Mouse (Mus musculus): ENCODE results near the gene Elp5. TPM values are rescaled to one million over a fixed set of nuclear protein-coding genes. Genes with fewer than 3 reads are reported as not detected.
"Not testable (repeated sequence)": the region's sequence is repeated elsewhere in the genome, so short reads cannot be mapped to it uniquely, and the experiment has no call there.

The Elp5 gene
- total RNA-seq, 2 experiments from 2014 or later, result 45.8 to 50.7 TPM

DNA sequence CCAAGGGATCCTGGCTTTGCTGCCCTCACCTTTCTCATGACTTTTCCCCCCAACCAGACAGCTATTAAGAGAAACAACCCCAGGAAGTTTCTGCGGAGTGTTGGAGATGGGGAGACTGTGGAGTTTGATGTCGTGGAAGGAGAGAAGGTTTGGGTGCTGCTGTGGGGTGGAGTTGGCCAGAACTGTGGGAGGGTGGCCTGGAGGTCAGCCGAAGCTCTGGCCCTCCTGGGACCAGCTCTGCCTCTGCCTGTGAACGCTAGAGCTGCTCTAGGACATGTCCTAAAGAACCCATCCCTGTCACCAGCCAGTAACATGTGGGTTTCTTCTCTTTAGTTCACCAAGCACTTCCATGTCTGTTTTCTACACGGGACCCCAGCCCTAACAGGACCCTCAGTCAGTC, 43.1 kb downstream of the Elp5 start:
- no peak for ATAC-seq (replicated peaks; ENCODE audit: low FRiP score, poor library complexity, severe bottlenecking)

GRCm38 (mm10) chr11:69938401-69938979, 43.8 kb downstream of the Elp5 start:
- no peak for ATAC-seq (replicated peaks; ENCODE audit: low FRiP score, poor library complexity, severe bottlenecking)

GRCm38 (mm10) chr11:69937834-69938233, 44.5 kb downstream of the Elp5 start:
- ATAC-seq (replicated peaks; ENCODE audit: low FRiP score, poor library complexity, severe bottlenecking), result no peak

DNA sequence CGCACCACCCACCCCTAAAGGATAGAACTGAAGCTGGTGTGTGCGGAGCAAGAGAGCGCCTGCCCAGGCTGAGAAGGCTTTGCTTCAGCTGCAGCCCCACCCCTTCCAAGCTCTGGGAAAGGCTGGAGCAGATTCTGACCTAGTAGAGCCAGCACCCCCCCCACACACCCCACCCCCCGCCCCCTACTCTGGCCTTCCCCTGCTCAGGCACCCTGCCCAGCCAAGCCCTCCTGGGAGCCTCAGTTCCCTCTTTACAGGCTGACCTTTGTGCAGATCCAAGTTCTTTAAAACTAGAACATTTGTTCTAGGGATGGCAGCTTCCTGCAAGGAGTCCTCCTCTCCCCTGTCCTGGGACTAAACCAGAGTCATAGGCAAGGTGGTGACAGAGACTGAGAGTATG, 44.9 kb downstream of the Elp5 start:
- no peak for ATAC-seq (replicated peaks; ENCODE audit: low FRiP score, poor library complexity, severe bottlenecking)

- ATAC-seq (replicated peaks; ENCODE audit: low FRiP score, poor library complexity, severe bottlenecking), result no peak
These were observed 45.5 kb downstream of the Elp5 start for GRCm38 (mm10) chr11:69936714-69937347.

GRCm38 (mm10) chr11:69936156-69936555, 46.2 kb downstream of the Elp5 start:
- no peak for ATAC-seq (replicated peaks; ENCODE audit: low FRiP score, poor library complexity, severe bottlenecking)

GRCm38 (mm10) chr11:69935137-69935879, 47.0 kb downstream of the Elp5 start, which contains the start of gene Ybx2:
TSS of gene Ybx2 (plus strand) at chr11:69935796.
- peak; percentile 77 for ATAC-seq (replicated peaks; ENCODE audit: low FRiP score, poor library complexity, severe bottlenecking)

DNA sequence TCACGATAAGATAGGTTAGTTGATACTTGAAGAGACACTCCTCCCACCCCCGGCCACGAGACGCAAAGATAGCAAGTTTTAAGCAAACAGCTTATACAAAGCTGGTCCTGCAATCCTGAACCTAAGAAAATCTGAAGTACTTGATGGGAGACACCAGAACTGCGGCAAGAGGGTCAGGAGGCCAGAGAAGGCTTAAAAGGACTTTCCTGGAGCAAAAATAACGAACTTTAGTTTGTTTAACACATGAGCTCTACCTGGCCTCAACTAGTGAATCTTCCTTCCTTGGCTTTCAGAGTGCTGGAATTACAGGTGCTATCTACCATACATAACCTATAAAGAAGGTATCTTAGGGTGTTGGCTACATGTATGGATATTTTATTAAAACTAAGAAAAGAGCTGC, 47.6 kb downstream of the Elp5 start:
- ATAC-seq (replicated peaks; ENCODE audit: low FRiP score, poor library complexity, severe bottlenecking), result peak; percentile 0; the same call in 1 of the 2 replicates

DNA sequence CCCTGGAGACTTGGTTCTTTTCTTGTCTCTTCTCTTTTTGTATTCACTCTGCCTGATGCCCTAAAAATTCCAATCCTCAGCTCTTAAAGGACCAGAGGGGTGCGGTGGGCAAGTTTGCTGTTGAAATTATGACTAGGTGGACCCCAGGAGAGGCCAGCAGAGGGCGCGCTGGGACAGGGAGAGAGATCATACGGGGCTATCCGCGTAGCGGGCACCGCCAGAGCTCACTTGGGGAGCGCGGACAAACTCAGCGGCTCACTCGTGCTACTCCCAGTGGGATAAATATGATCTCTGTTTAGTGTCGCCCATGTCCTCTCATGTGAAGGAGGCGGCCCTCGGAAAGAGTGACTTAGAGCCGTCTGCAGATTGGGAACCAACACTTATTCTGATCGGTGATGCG, 48.1 kb downstream of the Elp5 start:
- ATAC-seq (replicated peaks; ENCODE audit: low FRiP score, poor library complexity, severe bottlenecking), result peak; percentile 81

DNA sequence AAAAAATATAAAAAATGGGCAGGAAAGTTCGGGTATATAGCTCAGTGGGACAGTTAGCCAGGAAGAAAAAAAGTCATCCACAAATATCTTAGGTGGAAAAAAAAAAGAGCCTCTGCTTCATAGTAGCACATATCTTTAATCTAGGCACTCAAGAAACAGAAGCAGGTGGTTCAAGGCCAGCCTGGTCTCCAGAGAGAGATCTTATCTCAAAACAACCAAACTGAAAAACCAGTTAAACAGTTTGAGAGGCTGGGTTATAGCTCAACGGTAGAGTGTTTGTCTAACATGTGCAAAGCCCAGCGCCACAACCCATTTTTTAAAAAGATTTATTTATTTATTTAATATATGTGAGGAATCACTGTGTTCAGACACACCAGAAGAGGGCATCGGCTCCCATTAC, 49.3 kb downstream of the Elp5 start:
- no peak for ATAC-seq (replicated peaks; ENCODE audit: low FRiP score, poor library complexity, severe bottlenecking)

DNA sequence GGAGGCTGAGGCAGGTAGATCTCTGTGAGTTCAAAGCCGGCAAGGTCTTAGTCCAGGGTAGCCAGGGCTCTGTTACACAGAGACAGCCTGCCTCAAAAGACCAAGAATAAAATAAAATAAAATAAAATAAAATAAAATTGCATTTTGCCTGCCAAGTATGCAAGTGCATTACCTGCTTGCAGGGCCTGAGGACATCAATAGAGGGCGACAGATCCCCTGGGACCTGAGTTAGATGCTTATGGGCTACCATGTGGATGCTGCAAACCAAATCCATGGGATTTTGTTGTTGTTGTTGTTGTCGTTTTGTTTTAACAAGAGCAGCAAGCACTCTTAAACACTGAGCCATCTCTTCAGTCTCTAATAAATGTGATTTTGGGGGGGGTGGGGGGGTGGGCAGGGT, 50.1 kb downstream of the Elp5 start:
- ATAC-seq (replicated peaks; ENCODE audit: low FRiP score, poor library complexity, severe bottlenecking), result no peak

GRCm38 (mm10) chr11:69931769-69932168, 50.5 kb downstream of the Elp5 start:
- ATAC-seq (replicated peaks; ENCODE audit: low FRiP score, poor library complexity, severe bottlenecking), result no peak

DNA sequence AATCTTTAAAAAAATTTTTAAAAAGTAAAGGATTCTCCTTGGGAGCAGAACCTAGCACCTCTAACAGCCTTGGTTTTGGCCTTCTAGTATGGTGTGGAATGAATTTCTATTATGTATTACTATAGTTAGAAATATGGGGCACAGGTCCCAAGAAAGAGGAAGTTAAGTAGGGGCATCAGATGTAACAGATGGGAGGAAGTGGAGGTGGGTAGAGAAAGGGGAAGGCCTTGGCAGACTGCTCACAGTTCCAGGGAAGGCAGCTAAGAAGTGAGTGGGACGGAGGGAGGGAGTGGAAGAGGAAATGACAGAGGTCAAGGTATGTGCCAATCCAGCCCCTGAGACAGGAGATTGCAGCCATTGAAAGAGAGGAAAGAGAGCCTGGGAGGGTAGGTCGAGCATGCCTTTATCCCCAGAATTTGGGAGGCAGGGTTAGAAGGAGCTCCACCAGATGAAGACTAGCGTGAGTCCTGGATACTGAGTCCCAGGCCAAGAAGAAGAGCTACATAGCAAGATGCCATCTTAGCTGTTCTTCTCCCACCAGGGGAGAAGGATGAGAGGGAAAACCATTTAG, 51.3 kb downstream of the Elp5 start:
- no peak for ATAC-seq (replicated peaks; ENCODE audit: low FRiP score, poor library complexity, severe bottlenecking)

- ATAC-seq (replicated peaks; ENCODE audit: low FRiP score, poor library complexity, severe bottlenecking), result not testable (repeated sequence)
These were observed 52.1 kb downstream of the Elp5 start for GRCm38 (mm10) chr11:69930176-69930575.

- no peak for ATAC-seq (replicated peaks; ENCODE audit: low FRiP score, poor library complexity, severe bottlenecking)
These were observed 52.6 kb downstream of the Elp5 start for GRCm38 (mm10) chr11:69929712-69930111.

DNA sequence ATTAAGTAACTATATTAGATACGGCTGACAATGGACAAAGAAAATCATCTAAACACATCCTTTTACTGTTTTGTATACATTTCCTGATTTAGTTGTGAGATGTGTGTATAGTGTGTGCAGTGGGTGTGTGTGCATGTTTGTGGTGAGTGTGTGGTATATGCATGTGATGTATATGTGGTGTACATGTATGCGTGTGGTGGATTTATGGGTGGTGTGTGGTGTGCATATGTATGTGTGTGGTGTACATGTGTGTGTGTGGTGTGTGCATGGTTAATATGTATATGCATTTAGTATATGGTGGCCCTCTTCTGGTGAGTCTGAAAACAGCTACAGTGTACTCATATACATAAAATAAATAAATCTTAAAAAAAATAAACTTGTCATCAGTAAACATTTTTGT, 54.8 kb downstream of the Elp5 start:
- ATAC-seq (replicated peaks; ENCODE audit: low FRiP score, poor library complexity, severe bottlenecking), result no peak

GRCm38 (mm10) chr11:69922796-69923195, 59.5 kb downstream of the Elp5 start:
- ATAC-seq (replicated peaks; ENCODE audit: low FRiP score, poor library complexity, severe bottlenecking), result no peak

- no peak for ATAC-seq (replicated peaks; ENCODE audit: low FRiP score, poor library complexity, severe bottlenecking)
These were observed 60.1 kb downstream of the Elp5 start for GRCm38 (mm10) chr11:69922012-69922756.

GRCm38 (mm10) chr11:69921114-69922011, 61.0 kb downstream of the Elp5 start, which contains the start of gene Eif5a:
TSS of gene Eif5a (minus strand) at chr11:69921958.
- peak; percentile 78 for ATAC-seq (replicated peaks; ENCODE audit: low FRiP score, poor library complexity, severe bottlenecking)

Measured in erythroid progenitor cell, adult 5-6 weeks (primary cell).